Mouse (Mus musculus): ENCODE data around the gene Arhgap27.

Gene Arhgap27

DNA sequence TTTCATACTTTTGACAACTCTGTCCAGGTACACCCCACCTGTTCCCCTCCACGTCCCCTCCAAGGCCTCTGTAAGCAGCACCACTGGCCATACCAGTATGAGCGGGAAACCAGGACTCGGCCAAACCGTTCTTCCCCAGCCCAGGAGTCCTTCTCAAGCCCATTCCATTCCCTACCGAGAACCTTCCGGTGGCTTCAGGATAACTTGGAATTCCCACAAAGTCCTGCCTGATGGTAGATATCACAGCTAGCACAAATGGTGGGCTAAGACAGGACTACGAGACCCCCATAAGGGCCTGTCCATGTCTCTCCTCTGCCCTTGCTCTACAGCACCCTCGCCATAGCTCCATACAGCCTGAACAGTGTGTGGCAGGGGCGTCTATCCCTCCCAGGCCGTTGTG, 5.8 kb downstream of the Arhgap27 start:
- in situ Hi-C loops (cut with MboI; ENCODE audit: low sequenced_read_pairs): no loop called here

DNA sequence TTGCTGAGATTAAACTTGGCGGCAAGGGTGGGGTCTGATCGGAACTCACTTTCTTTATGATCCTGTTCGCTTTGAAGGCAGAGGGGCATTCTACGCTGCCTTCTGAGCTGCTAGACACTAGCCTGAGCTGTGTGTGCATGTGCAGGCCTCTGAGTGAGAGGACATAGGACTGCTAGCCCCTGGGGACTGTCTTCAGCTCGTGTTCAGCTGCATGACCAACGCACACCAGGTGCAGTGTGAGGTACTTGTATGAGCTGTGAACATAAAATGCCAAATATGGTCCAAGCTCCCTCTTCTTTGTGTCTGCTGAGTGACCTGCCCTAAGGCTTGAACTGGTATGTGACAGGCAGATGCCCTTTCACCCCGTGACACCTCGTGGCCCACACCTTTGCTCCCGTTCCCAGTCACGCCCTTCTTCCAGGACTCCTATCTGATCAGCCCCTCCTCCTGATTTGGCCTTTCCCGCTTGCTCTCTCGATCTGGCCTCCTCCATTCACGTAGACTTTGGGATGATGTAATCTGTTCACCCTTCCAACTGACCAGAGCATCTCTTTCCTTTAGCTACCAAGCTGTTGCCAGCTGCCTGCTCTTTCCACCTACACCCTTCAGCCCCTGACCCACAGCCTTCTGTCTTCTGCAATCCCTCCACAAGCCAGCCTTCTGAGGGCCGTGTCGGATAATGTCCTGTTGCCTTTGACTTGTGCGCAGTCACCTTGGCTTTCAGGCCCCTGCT, 6.4 kb downstream of the Arhgap27 start:
- in situ Hi-C loops (cut with MboI; ENCODE audit: low sequenced_read_pairs): no loop called here

DNA sequence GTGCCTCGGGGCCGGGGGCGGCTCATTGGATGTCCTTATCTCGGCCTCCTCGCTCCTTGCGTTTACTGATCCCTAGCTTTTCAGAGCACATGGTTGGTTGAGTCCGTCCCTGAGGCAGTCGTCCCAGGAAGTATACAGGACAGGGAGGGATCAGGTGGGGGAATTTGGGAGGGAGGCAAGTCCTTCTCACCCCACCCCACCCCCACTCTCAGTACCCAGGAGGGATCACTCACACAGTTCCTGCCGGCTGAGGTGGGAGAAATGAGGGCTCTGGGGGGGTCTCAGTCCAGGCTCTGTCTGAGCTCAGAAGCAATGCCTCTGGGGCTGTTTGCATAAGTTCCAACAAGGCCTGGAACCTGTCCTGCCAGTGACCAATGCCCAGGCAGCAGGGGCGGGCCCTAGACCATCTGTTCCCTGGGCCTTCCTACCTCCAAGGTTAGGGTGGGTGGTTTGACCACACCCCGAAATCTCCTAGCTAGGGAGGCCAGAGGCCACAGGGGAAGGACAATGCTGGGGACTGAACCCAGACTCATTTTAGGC, 7.4 kb downstream of the Arhgap27 start:
- in situ Hi-C loops (cut with MboI; ENCODE audit: low sequenced_read_pairs): no loop called here

DNA sequence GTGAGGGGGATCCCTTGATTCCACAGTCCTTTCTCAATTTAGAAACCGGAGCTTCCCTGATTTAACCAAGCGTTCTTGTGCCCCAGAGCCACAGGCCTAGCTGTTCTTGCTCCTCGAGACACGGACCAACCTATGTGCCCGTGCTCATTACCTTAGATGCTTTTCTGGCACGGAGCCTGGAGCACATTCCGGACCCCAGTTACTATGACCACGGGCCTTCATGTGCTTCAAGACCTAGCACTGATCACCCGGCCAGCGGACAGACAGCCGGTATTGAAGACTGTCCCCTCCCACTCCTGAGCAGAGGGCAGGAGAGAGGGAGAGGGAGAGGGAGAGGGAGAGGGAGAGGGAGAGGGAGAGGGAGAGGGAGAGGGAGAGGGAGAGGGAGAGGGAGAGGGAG, 8.2 kb downstream of the Arhgap27 start:
- in situ Hi-C loops (cut with MboI; ENCODE audit: low sequenced_read_pairs): no loop called here

DNA sequence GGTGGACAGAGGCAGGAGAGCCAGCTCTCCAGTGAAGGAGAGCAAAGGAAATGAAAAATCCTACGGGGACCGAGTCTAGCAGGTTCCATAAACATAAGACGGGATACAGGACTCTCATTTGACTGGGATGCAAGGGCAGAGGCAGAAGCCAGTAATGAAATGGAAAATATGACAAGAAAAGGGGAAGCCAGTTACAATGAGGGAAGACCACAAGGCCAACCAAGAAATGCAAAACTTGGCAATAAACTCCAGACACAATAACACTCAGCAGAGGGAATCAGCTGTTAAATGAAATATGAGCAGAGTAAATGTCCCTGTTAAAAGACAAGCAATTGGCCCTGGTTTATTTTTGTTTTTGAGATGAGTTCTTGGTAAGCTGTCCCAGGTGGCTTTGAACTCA, 9.5 kb downstream of the Arhgap27 start:
- in situ Hi-C loops (cut with MboI; ENCODE audit: low sequenced_read_pairs): no loop called here

DNA sequence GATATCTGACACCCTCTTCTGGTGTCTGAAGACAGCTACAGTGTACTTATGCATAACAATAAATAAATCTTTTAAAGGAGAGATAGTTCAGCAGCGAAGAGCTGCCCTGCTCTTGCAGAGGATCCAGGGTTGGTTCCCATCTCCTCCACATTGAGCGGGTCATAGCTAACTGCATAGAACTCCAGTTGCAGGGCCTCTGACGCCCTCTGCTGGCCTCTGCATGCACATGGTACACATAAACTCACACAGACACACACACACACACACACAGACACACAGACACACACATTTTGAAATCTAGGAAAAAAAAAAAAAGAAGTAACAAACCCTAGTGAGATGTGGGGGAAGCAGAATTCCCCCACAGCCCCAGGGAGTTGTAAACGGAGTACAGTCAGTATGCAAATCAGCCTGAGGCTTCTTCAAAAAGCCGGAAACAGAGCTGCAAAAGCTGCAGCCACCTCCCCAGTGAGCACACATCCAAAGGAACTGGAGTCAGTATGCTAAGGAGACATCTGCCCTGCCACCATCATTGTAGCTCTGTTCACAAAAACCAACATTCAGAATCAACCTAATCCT, 11.2 kb downstream of the Arhgap27 start:
- in situ Hi-C loops (cut with MboI; ENCODE audit: low sequenced_read_pairs): no loop called here

DNA sequence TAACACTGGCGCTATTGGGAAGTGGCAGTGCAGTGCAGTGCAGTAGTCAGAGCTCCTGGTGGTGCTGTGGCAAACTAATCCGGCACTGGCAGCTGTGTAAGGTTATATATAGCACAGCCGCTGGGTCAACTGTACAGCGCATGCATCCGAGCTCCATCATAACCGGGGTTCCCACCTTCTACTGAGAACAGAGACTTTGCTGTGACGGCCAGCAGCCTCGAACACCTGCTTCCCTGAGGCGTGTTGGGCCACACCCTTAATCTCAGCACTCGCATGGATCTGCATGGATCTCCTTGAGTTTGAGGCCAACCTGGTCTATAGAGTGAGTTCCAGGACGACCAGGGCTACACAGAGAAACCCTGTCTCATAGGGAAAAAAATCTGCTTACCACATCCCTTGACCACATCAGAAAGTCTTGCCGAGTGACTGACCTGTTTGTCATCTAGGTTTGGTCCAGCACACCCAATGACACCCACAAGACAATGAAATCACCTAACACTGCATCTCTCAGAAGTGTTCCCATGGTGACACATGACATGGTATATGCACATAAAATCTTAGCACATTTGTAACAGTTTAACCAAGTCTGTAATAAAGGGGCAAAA, 12.7 kb downstream of the Arhgap27 start:
- in situ Hi-C loops (cut with MboI; ENCODE audit: low sequenced_read_pairs): no loop called here

DNA sequence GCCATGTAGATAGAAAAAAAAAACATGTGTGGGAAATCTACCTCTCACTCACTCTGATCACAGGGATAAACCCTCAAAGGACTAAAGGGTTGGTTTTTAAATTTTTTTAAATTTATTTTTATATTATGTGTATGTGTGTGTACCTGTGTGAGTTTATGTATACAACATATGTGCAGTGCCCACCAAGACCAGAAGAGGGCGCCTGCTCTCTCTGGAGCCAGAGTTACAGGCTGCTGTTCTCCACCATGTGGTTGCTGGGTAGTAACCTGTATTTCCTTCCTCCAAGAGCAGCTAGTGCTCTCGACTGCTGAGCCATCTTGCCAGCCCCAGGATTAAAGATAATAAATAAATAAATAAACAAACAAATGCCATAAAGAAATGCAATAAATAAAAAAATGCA, 13.8 kb downstream of the Arhgap27 start:
- in situ Hi-C loops (cut with MboI; ENCODE audit: low sequenced_read_pairs): no loop called here

DNA sequence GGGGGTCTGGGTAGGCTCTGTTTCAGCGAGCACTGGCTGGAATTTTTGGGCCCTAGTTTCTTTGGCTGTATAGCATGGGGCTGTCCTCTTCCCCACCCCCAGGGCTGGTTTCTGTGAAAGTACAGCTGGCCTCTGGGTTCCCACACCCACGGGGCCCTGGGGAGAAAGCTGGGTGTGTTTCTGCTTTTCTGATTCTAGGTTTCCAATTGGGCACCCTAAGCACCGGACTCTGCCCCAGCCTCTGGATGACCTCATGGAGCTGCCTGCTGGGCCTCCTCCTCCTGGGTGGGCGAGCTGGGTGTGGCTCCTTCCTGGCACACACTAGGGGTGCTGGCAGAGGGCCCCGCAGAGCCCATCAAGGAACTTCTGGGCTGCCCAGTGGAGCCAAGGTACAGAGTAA, 16.8 kb downstream of the Arhgap27 start:
- in situ Hi-C loops (cut with MboI; ENCODE audit: low sequenced_read_pairs): no loop called here

DNA sequence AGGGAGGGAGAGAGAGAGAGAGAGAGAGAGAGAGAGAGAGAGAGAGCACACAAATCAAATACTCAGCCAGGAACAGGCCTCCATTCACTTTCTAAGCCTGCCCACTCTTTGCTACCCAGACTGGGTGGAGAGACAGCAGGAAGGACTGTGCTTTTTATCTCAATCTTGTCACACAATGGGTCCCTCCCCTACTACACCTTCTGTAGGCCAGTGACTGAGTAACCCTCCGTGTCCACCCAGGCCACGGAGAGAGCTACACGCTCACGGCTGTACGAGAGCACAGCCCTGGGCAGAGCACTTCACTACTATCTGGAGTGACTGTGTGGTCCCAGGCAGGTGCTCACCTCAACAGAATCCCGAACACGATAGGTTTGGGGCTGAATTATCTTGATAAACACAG, 17.3 kb downstream of the Arhgap27 start:
- in situ Hi-C loops (cut with MboI; ENCODE audit: low sequenced_read_pairs): no loop called here

DNA sequence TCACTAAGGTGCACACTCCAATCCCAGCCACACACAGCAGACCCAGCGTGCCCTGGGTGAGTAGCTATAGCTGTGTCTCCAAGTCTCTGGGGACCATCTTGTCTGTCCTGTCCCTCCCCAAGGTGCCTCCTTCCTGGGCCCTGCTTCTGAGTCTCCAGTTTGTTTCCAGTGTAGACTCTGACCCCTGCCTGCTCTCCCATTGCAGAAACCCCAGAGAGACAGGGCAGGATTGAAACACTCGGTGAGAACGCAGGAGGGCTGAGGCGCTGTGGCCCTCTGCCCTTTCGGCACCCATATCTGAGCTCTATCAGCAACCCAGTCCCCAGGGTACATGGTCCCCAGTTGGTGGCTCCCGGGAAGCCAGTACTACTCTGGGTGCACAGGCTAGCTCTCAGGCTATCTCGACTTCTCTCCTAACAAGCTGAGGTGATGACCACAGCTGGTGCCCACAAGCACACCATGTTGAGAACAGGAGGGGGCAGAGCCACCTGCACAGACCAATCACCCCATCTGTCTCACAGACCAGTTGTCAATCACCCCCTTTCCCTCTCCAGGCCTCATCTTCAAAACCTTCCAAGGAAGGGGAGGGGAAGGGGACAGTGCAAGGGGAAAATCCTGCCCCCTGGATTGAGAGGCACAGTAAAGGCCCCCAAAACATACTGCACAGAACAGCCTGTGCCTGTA, 17.9 kb downstream of the Arhgap27 start:
- in situ Hi-C loops (cut with MboI; ENCODE audit: low sequenced_read_pairs): no loop called here

DNA sequence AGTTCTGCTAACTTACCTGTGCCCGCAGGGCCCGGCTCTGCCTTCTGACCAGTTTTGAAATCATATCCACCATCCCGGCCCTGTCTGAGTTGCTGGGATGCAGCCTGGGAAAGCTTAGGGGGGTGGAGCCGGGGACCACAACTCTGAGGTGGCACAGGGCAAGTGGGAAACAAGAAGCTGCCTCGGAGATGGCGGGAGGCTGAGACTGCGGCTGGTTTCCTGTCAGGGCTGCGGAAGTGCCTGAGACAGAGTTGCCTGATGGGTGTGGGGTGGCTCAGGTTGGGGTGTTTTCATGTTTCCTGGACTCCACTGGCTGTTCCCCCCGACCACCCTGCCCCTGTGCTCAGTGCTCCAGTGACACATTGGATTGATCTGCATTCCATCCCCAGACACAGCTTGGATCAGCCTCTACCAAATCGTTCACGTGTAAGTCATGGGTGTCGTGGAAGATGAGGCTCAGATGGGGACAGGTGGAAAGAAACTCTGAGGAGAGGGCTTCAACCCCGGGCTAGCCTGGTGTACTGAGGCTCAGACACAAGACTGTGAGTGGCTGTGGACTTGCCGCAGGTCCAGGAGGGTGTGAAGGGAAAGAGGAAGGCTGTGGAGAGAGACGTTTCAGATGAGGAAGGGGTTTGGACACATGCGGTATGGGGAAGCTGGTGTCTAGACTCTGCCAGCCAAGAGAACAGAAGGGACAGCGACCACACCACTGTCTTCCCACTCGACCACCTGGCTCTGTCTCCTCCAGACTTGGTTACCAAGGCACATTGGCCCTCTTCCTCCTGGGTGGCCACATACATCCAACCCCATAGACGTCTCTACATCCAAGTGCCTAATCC, 18.8 kb downstream of the Arhgap27 start:
- in situ Hi-C loops (cut with MboI; ENCODE audit: low sequenced_read_pairs): no loop called here

DNA sequence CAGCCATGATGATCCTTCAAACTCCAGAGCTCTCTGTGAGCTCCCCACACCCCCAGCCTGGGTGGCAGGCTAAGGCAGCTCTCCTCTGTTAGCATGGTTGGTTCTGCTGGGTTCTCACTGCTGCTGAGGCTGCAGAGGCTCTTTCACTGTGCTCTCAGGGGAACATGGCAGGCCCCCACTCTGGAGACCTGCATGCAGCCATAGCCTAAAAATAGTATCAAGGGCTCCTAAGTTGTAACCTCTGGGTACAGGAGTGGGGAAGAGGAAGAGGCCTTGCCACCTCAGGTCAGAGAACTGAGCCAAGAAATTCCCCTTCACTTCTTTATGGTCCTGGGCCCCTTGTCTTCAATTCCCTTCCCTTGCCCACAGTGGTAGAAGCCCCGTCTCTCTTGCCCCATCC, 19.6 kb downstream of the Arhgap27 start:
- in situ Hi-C loops (cut with MboI; ENCODE audit: low sequenced_read_pairs): no loop called here

DNA sequence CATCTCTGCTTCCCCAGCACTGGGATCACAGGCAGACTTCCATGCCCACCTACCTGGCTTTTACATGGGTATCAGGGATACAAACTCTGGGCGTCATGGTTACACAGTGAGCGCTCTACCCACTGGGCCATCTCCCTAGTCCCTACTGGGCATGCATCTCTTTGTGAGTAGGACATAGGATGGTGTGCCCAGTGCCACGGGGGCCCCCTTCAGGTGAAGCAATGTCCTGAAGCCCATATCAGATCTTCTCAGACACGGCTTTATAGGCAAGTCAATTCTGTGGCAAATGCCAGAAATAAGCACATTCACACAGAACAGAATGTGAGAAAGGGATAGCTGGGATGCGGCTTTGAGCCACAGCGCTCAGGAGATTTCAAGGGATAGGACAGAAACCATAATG, 20.4 kb downstream of the Arhgap27 start:
- in situ Hi-C loops (cut with MboI; ENCODE audit: low sequenced_read_pairs): no loop called here

DNA sequence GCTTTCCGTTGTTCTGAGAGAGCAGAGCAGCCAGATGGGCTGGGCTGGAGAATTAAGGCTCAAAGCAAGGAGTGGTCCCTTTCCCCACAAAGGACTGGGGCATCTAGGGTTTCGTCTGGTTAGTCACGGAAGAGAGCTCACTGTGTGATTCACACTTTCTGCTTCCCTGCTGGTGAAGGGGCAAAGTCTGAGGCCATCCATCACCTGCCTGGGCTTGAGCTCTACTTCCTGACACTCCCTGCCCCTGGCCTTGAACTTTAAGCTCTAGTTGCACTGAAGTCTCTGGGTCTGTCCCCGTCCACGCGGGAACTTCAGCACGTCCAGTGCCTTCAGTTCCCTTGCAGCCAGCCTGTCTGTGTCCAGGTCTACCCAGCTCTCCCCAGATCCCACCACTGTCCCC, 22.8 kb downstream of the Arhgap27 start:
- in situ Hi-C loops (cut with MboI; ENCODE audit: low sequenced_read_pairs): no loop called here

DNA sequence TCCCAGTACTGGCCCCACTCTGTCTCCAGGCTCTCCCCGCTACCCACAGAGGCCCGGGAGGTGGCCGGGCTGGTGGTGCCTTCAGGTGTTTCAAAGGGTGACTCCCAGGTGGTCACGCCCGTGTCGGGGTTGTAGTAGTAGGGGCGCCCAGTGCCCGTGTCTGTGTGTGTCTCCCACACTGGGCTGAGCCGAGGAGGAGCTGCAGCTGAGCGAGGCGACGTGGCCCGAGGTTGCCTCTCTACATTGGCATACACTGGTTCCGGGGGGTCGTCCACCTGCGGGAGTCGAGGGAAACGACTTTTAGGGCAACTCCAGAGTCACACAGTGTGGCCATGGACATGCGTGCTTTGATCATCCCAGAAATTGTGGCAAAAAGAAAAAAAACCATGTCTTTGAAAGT, 23.4 kb downstream of the Arhgap27 start:
- in situ Hi-C loops (cut with MboI; ENCODE audit: low sequenced_read_pairs): no loop called here

DNA sequence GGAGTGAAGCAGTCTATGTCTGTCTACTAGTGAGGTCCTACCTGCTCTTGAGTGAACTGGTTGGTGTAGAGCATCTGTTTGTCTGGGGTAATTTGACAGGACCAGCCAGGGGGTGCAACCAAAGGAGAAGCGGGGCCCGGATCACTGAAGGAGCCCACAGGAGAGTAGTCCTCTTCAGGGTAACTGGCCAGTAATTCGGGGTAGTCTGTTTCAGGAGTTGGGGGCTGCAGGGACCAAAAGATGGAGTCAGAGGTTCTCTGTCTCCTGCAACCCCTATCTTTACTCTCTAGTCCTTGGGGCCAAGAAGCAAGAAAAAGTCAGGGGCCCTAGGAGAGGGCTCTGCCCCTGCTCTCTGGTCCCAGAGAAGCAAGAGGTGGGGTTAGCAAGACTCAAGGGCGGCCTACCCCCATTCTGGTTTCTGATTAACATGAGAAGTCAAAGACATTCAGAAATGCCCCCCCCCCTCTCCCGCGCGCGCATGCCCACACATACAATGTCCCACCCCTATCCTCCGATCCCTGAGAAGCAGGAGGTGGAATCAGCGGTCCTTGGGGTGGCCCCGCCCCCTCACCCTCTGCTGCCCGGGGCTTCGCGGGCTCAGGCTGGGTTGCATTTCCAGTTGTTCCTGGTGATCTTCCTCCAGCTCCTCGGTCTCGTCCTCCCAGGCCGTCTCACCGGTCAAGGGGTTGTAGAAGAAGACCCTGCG, 23.9 kb downstream of the Arhgap27 start:
- in situ Hi-C loops (cut with MboI; ENCODE audit: low sequenced_read_pairs): loop anchor here (10.0 kb wide), 1 partner anchor 175 kb away; no protein-coding TSS in a partner anchor

DNA sequence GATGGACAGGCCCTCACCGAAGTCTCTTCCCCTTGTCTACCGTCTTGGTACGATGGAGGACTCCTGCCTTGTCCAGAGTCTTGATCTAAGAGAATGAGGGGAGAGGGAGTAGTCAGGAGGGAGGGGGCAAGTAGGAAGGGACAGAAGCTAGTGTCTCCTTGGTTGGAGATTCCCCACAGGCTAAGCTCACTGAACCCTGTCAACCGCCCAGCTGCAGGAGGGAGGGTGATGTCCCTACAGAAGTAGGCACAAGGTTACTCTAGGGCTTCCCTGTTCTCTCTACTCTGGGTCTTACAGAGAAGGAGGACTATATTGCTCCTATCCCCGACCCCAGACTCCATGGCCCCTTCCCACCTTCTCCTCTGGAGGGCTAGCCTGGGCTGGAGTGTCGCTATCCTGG, 24.8 kb downstream of the Arhgap27 start:
- in situ Hi-C loops (cut with MboI; ENCODE audit: low sequenced_read_pairs): loop anchor here (10.0 kb wide), 1 partner anchor 174 kb away; no protein-coding TSS in a partner anchor

DNA sequence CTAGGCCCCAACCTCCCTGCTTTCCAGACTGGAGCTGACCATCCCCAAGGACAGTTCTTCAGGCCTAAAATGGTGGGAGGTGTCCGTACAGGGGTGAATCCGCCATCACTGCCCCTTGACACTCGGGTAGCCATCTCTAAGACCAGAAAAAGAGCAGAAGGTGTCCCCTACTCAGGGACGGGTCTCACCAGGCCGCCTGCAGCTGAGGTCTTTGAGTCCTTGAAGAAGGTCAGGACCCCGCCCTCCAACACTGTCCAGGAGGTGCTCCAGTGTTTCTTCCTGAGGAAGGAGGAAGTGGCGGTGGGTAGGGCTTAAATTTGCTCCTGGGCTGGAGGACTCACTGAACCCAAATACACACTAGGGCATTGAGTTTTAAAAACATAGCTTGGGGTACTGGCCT, 25.4 kb downstream of the Arhgap27 start:
- in situ Hi-C loops (cut with MboI; ENCODE audit: low sequenced_read_pairs): loop anchor here (10.0 kb wide), 1 partner anchor 173 kb away; no protein-coding TSS in a partner anchor

DNA sequence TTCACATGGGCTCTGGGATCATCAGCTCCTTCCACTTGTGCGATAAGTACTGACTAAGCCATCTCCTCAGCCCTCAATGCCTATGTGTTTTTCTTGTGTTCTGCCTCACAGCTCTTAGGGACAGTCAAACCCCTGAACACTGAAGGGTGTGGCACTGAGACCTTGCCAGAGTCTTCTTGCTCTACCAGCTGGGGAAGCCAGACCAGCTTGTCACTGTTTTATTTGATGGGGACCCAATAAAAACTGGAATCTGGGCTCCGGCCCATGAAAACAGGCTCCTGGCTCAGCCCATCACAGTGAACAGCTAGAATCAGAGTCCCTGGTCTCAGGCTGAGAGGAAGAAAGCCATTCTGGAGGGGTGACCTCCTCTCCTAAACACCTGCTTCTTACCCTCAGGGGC, 26.3 kb downstream of the Arhgap27 start:
- in situ Hi-C loops (cut with MboI; ENCODE audit: low sequenced_read_pairs): loop anchor here (10.0 kb wide), 1 partner anchor 172 kb away; no protein-coding TSS in a partner anchor
